Mouse (Mus musculus): ENCODE data around the gene Ptms. TPM values are rescaled to one million over a fixed set of nuclear protein-coding genes. Genes with fewer than 3 reads are reported as not detected.

Gene Ptms
- polyA plus RNA-seq, 1 experiment from 2014 or later = 416 TPM

DNA sequence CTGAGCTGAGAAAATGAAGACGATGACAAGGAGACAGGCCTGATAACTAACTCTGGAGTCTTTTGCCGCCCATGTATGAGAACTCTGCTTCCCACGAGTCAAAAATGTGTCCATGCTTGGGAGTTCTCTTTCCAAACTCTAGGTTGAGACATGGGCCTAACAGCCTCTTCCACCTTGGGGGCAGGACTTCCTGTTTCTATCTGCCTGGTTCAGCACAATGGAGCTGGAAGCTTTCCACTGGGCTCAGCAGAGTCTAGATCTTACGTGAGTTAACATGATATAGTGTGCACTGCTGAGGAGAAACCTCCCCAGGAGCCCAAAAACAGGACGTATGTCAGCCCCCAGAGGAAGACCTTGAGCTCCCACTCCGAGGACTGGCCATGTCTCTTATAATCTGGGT, 6.7 kb downstream of the Ptms start:
- Histone ChIP-seq H3K4me1 (replicated peaks) (peaks cover 70% of the 10 kb centered on the region), H3K27ac (0 out of 2 replicates have a peak overlapping the region, but pooled peaks have one; percentile 100)

DNA sequence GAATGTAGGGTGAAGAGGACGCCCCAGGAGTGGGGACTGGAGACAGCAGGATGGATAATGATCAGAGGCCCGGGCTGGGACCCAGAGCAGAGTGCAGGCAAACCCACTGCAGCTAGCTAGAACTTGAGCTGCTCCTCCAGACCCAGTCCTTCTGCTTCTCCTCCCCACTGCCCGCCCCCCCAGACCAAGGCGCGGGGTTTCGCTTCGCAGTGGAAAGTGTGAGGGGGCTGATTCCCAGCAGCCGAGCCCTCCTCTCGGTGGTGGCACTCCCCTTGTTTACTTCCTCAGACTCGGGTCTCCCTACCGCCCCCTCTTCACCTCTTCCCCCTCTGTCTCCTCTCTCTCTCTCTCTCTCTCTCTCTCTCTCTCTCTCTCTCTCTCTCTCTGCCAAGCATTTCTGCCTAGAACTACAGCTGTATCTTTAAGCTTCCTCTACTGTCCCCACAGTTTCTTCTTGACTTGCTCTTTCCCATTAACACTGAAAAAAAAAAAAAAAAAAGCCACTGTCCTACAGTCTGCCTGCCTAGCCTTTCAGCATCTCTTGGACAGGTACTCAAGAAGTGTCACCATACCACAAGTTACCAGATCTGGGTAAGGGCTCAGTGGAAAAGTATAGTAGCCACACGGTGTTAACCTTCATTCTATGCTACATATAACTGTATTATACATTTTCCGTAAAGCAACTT, 8.2 kb downstream of the Ptms start, which contains the start of gene Lag3:
Gene Lag3, minus strand, starts transcription at position 173 of the 686 bp plus-strand sequence.
- peaks cover 32% of the 10 kb centered on the region for H3K36me3 ChIP-seq
- DNase-seq (ENCODE audit: low spot score) = peak; percentile 18
- H3K9me3 ChIP-seq = no peaks in the 10 kb centered on the region
- 23% methylated on average over 13 of the region's 13 CpGs for WGBS
- peaks cover 59% of the 10 kb centered on the region for H3K4me1 ChIP-seq (replicated peaks)
- peak within 1 kb of the TSS; percentile 59; the same call in 1 of the 2 replicates for H3K27ac ChIP-seq
- H3K27me3 ChIP-seq (ENCODE audit: insufficient read depth, poor library complexity, severe bottlenecking) = peaks cover 49% of the 10 kb centered on the region
- peak within 1 kb of the TSS; percentile 21; the same call in 1 of the 2 replicates for H3K4me3 ChIP-seq

More for the DNA sequence above, 6.7 kb downstream of the Ptms start:
- no peaks in the 10 kb centered on the region for H3K9me3 ChIP-seq
- 65% methylated on average over 6 of the region's 6 CpGs for WGBS
- DNase-seq (ENCODE audit: low spot score) = no peak
- H3K4me3 ChIP-seq = peak overlapping the region; percentile 90; the same call in 1 of the 2 replicates
- peaks cover 32% of the 10 kb centered on the region for H3K36me3 ChIP-seq
- H3K27me3 ChIP-seq (ENCODE audit: insufficient read depth, poor library complexity, severe bottlenecking) = peaks cover 45% of the 10 kb centered on the region

DNA sequence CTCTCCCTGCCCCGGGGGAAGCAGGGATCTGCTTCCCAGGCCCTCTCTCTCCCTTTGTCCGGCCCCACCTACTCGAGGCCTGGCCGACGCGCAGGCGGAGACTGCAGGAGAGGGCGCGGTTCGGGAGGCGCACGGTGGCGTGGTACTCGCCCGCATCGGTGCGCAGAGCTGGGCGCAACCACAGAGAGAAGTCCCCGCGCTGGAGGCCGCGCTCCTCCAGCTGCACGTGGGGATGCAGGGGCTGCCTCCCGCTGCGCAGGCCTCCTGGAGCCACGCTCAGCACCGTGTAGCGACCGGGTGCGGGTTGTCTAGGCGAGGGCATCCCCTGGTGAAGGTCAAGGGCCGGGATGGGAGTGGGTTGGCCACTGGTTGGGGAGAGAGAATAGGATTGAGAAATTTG, 9.9 kb downstream of the Ptms start:
- Histone ChIP-seq H3K27me3 (ENCODE audit: insufficient read depth, poor library complexity, severe bottlenecking) (peaks cover 49% of the 10 kb centered on the region), H3K27ac (peak overlapping the region; percentile 85), H3K36me3 (peaks cover 27% of the 10 kb centered on the region), H3K4me1 (replicated peaks) (peaks cover 50% of the 10 kb centered on the region), H3K4me3 (peak overlapping the region; percentile 44), H3K9me3 (no peaks in the 10 kb centered on the region)
- peak; percentile 47 for DNase-seq (ENCODE audit: low spot score)
- 2% methylated on average over 32 of the region's 32 CpGs for WGBS

DNA sequence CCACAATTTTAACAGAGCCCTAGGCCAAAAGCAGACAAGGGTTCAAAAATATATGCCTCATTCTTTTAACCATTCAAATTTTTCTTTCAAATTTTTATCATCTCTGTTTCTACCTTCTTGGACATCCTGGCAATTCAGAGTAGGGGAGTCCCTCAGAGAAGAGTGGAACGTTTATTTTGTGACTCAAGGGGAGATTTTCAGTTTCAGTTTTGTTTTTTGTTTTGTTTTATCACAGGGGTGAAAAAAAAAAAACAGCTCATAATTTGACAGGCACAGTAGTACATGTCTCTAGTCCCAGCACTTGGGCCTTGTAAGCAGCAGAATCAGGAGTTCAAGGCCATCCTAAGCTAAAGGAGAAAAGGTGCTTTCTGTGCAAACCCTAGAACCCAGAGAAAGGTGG, 12.1 kb downstream of the Ptms start:
- Histone ChIP-seq H3K27me3 (ENCODE audit: insufficient read depth, poor library complexity, severe bottlenecking) (peaks cover 49% of the 10 kb centered on the region), H3K27ac (no peak overlapping the region), H3K4me3 (no peak overlapping the region), H3K36me3 (peaks cover 4% of the 10 kb centered on the region), H3K9me3 (no peaks in the 10 kb centered on the region), H3K4me1 (replicated peaks) (peaks cover 48% of the 10 kb centered on the region)
- DNase-seq (ENCODE audit: low spot score) = no peak
- WGBS = 92% methylated on average over 1 of the region's 1 CpGs

DNA sequence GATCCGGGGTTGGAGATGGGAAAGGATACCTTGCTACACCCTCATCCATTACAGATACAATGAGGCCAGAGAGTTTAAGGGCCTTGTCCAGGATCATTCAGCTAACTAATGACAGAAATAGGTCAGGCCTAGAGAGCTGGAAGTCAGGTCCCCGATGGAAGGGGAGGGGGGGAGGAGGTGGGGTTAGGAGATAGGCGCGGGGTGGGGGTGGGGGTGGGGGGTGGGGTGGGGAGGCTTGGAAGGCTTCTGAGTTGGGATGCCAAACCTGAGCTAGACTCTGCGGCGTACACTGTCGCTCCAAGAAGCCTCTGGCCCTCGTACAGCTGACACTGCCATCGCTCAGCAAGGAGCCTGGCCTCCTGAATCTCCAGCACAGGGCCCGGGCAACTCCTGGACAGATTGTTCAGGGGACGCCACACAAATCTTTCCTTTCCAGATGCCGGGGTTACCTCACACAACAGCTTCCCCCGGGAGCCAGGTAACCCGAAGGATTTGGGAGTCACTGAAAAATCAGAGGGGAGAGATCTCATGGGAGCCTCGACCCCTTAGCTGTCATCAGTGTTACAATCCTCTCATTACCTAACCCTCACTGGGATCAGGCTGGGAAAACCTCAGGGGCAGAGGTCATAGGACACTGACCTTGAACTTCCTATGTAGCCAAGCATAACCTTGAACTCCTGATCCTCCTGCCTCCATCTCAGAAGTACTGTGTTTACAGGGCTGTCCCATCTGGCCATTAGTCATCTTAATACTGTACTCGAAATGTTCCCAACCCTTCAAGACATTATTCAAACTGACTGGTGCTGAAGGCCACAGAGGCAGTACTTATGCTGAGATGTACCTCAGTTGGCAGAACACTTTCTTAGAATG, 14.7 kb downstream of the Ptms start:
- Histone ChIP-seq H3K36me3 (no peaks in the 10 kb centered on the region), H3K4me3 (peak overlapping the region; percentile 61), H3K27ac (peak overlapping the region; percentile 98), H3K27me3 (ENCODE audit: insufficient read depth, poor library complexity, severe bottlenecking) (peaks cover 25% of the 10 kb centered on the region), H3K9me3 (no peaks in the 10 kb centered on the region), H3K4me1 (replicated peaks) (peaks cover 44% of the 10 kb centered on the region)
- DNase-seq (ENCODE audit: low spot score) = peak; percentile 15
- 34% methylated on average over 16 of the region's 16 CpGs for WGBS

DNA sequence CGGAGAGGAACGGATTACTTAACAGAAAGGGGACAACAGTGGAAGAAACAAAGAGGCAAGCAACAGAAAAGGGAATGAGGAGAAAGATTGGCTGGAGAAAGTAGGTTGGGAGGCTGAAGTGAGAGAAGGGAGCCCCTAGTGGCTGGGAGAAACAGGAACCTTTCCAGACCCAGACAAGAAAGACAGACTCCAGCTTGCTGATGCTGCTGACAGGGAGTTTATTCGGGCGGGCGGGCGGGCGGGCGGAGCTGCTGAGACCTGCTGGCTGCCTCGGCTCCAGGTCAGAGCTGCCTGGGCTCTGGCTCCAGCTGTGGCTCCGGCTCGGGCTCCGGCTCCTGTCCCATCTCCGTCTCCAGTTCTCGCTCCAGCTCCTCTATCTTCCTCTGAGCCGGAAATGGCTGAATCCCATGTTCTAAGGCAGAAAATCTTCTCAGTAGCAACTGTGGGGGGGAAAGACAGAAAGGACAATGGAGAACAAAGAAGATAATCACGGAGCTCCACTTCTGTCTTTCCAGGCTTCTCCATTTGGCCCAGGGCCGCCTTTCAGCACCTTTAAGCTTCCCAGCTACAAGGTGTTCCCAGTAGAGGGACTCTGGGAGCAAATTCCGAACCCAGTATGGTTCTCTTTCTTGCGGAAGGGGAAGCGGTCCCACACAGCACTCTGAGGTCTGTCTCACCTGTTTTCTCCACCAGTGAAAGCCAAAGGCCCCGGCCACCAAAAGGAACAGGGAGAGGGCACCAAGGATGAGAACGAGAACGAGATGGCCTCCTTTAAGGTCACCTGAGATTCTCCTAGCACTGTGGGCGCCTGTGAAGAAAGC, 15.5 kb downstream of the Ptms start:
- Histone ChIP-seq H3K36me3 (no peaks in the 10 kb centered on the region), H3K4me3 (peak overlapping the region; percentile 61), H3K9me3 (no peaks in the 10 kb centered on the region), H3K4me1 (replicated peaks) (peaks cover 38% of the 10 kb centered on the region), H3K27ac (peak overlapping the region; percentile 98), H3K27me3 (ENCODE audit: insufficient read depth, poor library complexity, severe bottlenecking) (peaks cover 16% of the 10 kb centered on the region)
- WGBS = 7% methylated on average over 24 of the region's 24 CpGs
- DNase-seq (ENCODE audit: low spot score) = peak; percentile 82

DNA sequence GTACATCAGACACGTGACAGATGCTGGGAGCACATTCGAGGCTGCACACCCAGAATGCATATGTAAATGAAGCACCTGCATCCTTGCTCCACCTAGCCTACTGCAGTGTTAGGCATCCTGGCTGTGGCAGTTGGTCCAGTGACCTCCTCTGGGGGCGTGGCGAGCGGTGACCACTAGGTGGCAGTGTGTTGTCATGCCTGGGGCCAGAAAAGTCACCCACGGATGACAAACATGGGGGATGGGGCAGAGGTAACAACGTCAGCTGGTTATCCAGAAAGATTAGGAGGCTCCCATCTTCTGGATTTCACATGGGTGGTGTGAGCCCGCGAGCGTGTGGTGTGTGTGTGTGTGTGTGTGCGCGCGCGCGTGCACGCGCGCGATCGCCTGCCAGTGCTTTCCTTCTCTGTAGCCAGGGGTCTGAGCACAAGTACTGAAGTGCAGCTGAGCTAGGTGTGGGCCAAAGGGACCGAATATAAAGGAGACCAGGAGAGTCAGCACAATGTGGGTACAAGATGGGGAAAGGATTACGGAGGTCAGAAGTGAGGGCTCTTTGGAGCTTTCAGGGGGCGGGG, 16.2 kb downstream of the Ptms start:
- whole genome bisulfite sequencing = under 1% methylated on average over 23 of the region's 23 CpGs
- H3K27me3 ChIP-seq (ENCODE audit: insufficient read depth, poor library complexity, severe bottlenecking) = peaks cover 9% of the 10 kb centered on the region
- H3K27ac ChIP-seq = peak overlapping the region; percentile 98
- peak overlapping the region; percentile 61 for H3K4me3 ChIP-seq
- peak; percentile 96 for DNase-seq (ENCODE audit: low spot score)
- peaks cover 38% of the 10 kb centered on the region for H3K4me1 ChIP-seq (replicated peaks)
- no peaks in the 10 kb centered on the region for H3K36me3 ChIP-seq
- no peaks in the 10 kb centered on the region for H3K9me3 ChIP-seq

DNA sequence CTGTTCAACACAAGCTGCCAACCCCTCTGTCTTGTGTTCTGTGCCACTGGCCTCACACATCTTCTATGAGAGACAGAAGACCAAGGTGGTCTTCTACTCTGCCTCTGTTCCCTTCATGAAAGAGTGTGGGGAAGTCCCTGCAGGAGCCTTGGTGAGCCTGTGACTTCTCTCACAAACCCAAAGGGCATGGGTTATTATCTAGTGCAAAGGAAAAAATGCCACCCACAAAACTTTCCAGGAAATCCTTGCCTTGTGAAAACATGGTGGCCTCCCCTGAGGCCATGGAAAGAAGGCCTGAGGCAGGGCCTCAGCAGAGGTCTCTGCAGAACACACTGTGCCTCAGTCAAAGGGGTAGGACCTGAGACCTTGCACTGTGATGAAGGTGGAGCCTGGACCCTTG, 18.1 kb downstream of the Ptms start:
- Histone ChIP-seq H3K36me3 (no peaks in the 10 kb centered on the region), H3K4me3 (no peak overlapping the region)
- no peak for DNase-seq (ENCODE audit: low spot score)

DNA sequence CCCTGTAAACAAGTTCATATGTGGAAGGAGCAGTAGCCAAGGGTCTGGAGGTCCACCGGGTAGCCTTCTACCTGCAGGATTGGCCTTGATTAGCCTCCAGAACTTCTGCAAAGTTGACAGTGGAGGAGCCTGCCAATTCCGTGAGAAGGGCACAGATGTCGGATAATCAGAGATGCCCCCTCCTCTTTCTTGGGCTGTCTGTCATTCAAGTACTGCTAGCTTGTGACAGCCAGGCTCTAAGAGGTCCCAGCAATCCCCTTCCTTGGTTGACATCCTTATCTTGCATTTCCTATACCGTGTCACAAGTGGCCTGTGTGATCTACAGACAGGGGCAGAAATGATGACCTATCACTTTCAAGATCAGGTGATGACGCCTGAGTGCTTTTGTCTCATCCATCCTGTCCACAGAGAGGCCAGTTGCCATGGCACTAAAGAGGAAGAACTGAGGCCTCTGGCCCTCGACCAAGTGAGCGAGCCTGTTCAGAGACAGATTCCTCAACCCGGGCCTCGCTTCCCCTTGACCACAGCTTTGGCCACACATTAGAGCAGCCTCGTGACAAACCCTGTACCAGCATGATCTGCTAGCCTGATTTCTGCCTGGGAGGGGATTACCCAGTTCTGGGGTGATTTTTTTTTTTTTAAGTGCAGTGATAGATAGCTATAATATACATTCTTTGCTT, 19.0 kb downstream of the Ptms start:
- Histone ChIP-seq H3K27me3 (ENCODE audit: insufficient read depth, poor library complexity, severe bottlenecking) (no peaks in the 10 kb centered on the region), H3K27ac (peak overlapping the region; percentile 26; the same call in 1 of the 2 replicates), H3K4me1 (replicated peaks) (peaks cover 38% of the 10 kb centered on the region), H3K4me3 (no peak overlapping the region), H3K9me3 (no peaks in the 10 kb centered on the region), H3K36me3 (no peaks in the 10 kb centered on the region)
- WGBS = 57% methylated on average over 10 of the region's 10 CpGs
- no peak for DNase-seq (ENCODE audit: low spot score)

More for the DNA sequence above, 18.1 kb downstream of the Ptms start:
- H3K4me1 ChIP-seq (replicated peaks) = peaks cover 38% of the 10 kb centered on the region
- H3K27ac ChIP-seq = no peak overlapping the region
- no peaks in the 10 kb centered on the region for H3K9me3 ChIP-seq
- H3K27me3 ChIP-seq (ENCODE audit: insufficient read depth, poor library complexity, severe bottlenecking) = no peaks in the 10 kb centered on the region; the same call in 1 of the 2 replicates

DNA sequence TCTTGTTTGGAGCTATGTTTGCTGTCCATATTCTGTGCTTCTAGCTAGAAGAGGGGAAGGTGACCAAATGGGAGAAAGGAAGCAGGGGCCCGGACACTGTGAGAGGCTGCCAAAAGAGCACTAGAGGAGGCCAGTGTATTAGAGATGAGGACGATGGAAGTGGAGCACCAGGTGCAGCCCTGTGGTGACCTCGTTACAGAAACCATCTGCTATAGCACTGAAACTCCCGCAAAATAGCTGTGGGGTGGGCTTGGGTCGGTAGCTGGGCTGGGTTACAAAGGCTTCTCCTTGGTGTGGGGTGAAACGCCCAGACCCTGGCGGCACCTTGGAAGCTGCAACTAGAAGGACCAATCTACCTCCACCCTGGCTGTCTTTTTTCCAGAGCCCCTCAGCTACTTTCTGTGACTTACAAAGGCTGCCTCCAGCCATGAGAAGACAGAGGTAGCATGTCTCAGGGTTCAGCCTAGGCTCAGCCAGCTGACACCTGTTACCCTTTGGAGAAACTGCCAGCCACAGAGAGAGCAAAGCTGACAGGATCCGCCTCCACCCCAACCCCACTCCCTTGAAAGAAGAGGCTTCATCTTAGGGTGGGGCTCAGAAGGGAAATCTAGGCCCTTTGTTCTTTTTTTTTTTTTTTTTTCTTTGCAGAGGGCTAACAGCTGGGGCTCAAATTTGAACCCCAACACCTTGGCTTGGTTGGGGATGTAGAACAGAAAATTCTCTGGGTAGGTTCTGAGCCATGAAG, 19.7 kb downstream of the Ptms start:
- 60% methylated on average over 8 of the region's 8 CpGs for WGBS
- H3K36me3 ChIP-seq = no peaks in the 10 kb centered on the region
- H3K9me3 ChIP-seq = no peaks in the 10 kb centered on the region
- H3K27me3 ChIP-seq (ENCODE audit: insufficient read depth, poor library complexity, severe bottlenecking) = no peaks in the 10 kb centered on the region
- no peak for DNase-seq (ENCODE audit: low spot score)
- peaks cover 33% of the 10 kb centered on the region for H3K4me1 ChIP-seq (replicated peaks)
- H3K4me3 ChIP-seq = no peak overlapping the region
- peak overlapping the region; percentile 26; the same call in 1 of the 2 replicates for H3K27ac ChIP-seq

DNA sequence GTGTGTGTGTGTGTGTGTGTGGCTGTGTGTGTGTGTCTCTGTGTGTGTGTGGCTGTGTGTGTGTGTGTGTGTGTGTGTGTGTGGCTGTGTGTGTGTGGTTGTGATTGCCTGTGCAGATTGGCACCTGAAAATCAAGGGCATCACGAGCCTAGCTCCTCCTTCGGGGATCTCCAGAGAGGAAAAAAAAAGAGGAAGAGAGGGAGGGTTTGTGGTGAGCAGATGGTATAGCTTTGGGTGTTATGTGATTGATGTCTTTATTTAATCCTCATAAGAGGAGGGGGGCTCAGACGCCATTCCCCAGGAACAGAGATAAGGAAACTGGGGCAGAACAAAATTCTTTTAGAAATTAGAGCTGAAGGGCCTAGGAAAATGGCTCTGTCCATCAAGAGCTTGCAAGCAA, 21.5 kb downstream of the Ptms start:
- Histone ChIP-seq H3K4me1 (replicated peaks) (peaks cover 15% of the 10 kb centered on the region), H3K4me3 (no peak overlapping the region), H3K27me3 (ENCODE audit: insufficient read depth, poor library complexity, severe bottlenecking) (no peaks in the 10 kb centered on the region), H3K36me3 (no peaks in the 10 kb centered on the region), H3K9me3 (no peaks in the 10 kb centered on the region), H3K27ac (no peak overlapping the region)
- DNase-seq (ENCODE audit: low spot score) = no peak
- WGBS = 64% methylated on average over 3 of the region's 3 CpGs
